Mouse (Mus musculus) lung, postnatal 4 days (tissue): ENCODE measurements around the gene Gm7982.
"Not testable (repeated sequence)": the region's sequence is repeated elsewhere in the genome, so short reads cannot be mapped to it uniquely, and the experiment has no call there.

Experiments
- DNase-seq, 2 experiments: peaks; one replicate each; pipeline ENCODE4 v3.0.0; 2021

The Gm7982 gene

GRCm38 (mm10) chr5:95741714-95742113, at the start of gene Gm7982:
Gm7982 (plus strand) TSS chr5:95742014.
- DNase-seq = not testable (repeated sequence)

DNA sequence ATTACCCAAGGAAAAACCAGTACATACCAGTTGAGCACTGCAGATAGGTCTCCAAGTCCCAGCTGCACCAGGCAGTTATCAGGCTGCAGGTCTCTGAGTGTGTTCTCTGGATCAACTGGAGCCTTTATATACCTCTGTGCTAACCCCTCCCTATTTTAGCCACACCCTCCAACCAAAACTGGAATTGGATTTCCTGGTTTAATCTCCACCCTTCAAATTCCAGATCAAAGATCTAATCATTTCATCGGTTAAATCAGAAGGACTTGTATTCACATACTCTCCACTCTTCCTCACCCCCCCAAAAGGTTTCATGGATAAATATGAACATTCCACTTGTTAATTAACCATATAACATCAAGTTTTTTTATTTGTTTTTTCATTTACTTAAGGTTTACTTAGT, 5.7 kb upstream of the Gm7982 start, which contains the start of gene Gm7978:
Gm7978 (minus strand) TSS at position 101 of the 400 bp plus-strand sequence.
- not testable (repeated sequence) for DNase-seq

- DNase-seq = not testable (repeated sequence)
Measured at GRCm38 (mm10) chr5:95775690-95776089, 33.9 kb downstream of the Gm7982 start, which contains the start of gene E330014E10Rik. E330014E10Rik (plus strand) TSS chr5:95775990.
